Mouse (Mus musculus): ENCODE measurements around the gene Luzp2. TPM values are rescaled to one million over a fixed set of nuclear protein-coding genes. Genes with fewer than 3 reads are reported as not detected.

Gene Luzp2
- 2.9 and 3.3 TPM in 2 replicates for polyA plus RNA-seq (2015; fragmentation: Nextera tagmentation; extraction: Ambion mirVana)

DNA sequence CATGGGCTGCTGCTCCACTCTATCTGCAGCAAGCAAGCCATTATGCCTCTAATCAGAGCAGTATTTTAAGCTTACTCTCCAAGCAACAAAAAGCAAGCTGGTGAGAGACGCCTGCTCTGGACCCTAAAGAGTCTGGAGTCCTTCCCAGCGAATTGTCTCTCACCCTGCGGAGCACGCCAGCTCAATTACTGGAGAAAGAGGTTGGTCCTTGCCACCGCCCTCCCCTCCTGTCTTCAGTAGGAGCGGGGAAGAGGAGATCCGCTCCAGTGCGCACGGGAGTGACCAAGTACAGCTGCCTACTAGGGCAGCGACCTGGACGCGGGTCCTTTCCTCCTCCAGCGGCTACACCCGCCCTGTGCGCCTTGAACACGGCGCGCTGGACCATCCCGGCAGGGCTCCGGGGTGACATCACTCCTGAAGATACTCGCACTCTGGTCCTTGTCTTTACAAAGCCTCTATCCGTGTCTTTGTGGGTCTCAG, at the start of gene Luzp2:
TSS of gene Luzp2 (plus strand) at position 127 of the 480 bp plus-strand sequence.
- under 1% methylated on average over 22 of the region's 22 CpGs for WGBS
- Histone ChIP-seq H3K4me1 (0 out of 2 replicates have a peak, but pooled peaks cover 7% of the 10 kb centered on the region), H3K9me3 (no peaks in the 10 kb centered on the region), H3K4me3 (peak within 1 kb of the TSS; percentile 54), H3K27me3 (peaks cover 23% of the 10 kb centered on the region), H3K9ac (peak within 1 kb of the TSS; percentile 70), H3K27ac (0 out of 2 replicates have a peak within 1 kb of the TSS, but pooled peaks have one; percentile 13), H3K36me3 (no peaks in the 10 kb centered on the region), H3K4me2 (peak within 1 kb of the TSS; percentile 95)
- ATAC-seq (ENCODE audit: insufficient number of reproducible peaks, insufficient read depth, low FRiP score, low TSS enrichment, low read depth) = peak; percentile 26; the same call in 1 of the 2 replicates

DNA sequence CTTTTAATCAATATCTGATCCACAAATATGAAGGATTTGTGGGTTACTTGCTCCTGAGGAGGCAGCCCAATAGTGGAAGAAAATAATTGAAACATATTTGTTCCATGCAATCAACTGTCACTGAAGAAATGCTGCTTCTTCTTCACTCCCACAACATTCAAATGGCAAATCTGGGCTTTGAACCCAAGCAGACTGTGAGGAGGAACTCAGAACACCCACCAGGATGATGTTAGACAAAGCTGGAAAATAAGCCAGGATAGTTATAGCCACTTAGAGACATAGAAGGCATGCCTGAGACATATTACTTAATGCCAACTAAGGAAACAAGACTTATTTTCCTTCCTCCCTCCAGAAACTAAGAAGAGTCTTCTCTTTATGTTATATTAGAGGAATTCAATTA, 47.8 kb upstream of the Luzp2 start:
- no peak for ATAC-seq (ENCODE audit: insufficient number of reproducible peaks, insufficient read depth, low FRiP score, low TSS enrichment, low read depth)
- H3K4me3 ChIP-seq = no peak overlapping the region
- H3K4me2 ChIP-seq = no peak overlapping the region
- H3K36me3 ChIP-seq = no peaks in the 10 kb centered on the region
- H3K27me3 ChIP-seq = no peaks in the 10 kb centered on the region
- H3K9me3 ChIP-seq = no peaks in the 10 kb centered on the region
- no peak overlapping the region for H3K27ac ChIP-seq
- H3K9ac ChIP-seq = no peak overlapping the region
- H3K4me1 ChIP-seq = no peaks in the 10 kb centered on the region

DNA sequence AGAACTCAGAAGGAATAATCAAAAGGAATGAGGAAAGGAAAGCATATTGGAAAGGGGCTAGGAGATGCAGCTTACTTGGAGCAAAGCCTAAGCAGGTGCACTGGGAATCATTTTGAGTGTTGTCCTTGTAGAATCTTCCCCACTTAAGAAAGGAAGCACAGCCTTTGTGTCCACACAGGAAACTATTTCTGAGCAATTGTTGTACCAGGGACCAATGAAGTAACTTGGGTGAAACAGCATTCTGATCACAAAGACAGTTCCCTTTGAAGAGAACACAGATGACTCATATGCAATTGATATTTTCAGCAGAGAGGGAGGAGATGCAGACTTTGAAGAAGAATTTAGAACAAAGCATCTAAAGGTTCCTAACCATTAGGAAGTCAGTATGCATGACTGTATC, 16.7 kb upstream of the Luzp2 start:
- Histone ChIP-seq H3K4me1 (no peaks in the 10 kb centered on the region), H3K9me3 (no peaks in the 10 kb centered on the region), H3K4me2 (no peak overlapping the region), H3K36me3 (no peaks in the 10 kb centered on the region), H3K27me3 (no peaks in the 10 kb centered on the region), H3K27ac (no peak overlapping the region), H3K4me3 (no peak overlapping the region), H3K9ac (no peak overlapping the region)
- no peak for ATAC-seq (ENCODE audit: insufficient number of reproducible peaks, insufficient read depth, low FRiP score, low TSS enrichment, low read depth)

DNA sequence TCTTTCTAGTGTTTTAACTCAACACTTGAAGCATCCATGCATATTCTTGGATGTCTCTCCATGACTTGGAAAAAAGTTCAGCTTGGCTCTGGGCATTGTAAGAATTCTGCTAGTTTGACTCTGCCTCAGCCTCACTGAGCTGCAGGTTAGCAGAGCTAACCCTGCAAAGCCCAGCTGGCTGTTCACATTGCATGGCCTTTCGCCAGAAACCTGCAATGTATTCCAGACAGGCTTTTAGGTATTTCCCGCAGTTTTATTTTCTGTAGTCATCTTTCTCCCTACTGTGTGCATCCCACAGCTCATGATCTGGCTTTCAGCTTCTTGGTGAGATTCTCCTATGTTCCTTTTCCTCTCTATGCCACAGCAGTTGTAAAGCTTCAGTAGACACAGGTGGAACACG, 6.5 kb upstream of the Luzp2 start:
- H3K9me3 ChIP-seq = no peaks in the 10 kb centered on the region
- no peaks in the 10 kb centered on the region for H3K36me3 ChIP-seq
- H3K27me3 ChIP-seq = no peaks in the 10 kb centered on the region
- no peak overlapping the region for H3K9ac ChIP-seq
- no peak overlapping the region for H3K27ac ChIP-seq
- WGBS = 81% methylated on average over 3 of the region's 3 CpGs
- H3K4me1 ChIP-seq = no peaks in the 10 kb centered on the region
- no peak overlapping the region for H3K4me3 ChIP-seq
- H3K4me2 ChIP-seq = no peak overlapping the region
- no peak for ATAC-seq (ENCODE audit: insufficient number of reproducible peaks, insufficient read depth, low FRiP score, low TSS enrichment, low read depth)

DNA sequence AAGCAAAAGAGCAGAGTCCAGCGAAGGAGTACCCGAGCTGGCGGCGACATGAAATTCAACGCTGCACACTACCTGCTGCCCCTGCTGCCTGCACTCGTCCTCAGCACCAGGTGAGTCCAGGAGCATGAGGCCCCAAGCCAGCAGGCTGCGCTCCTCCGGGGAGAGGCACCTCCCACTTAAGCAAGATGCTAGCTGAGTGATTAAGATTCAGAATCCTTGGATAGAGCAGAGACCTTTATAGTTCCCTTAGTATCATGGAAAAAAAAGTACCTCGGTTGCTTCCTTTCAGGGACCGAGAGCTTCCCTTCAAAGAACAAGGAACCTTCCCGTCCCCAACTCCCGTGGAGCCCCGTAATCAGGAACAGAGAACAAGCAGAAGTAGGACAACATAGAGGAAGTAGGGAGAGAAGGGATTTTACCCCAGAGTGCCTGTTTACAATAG, 634 bp downstream of the Luzp2 start:
- peak overlapping the region; percentile 95 for H3K4me2 ChIP-seq
- H3K9me3 ChIP-seq = no peaks in the 10 kb centered on the region
- H3K9ac ChIP-seq = peak overlapping the region; percentile 70
- H3K27ac ChIP-seq = 0 out of 2 replicates have a peak overlapping the region, but pooled peaks have one; percentile 13
- H3K4me1 ChIP-seq = 0 out of 2 replicates have a peak, but pooled peaks cover 7% of the 10 kb centered on the region
- under 1% methylated on average over 13 of the region's 13 CpGs for WGBS
- H3K4me3 ChIP-seq = peak overlapping the region; percentile 54
- no peaks in the 10 kb centered on the region for H3K36me3 ChIP-seq
- ATAC-seq (ENCODE audit: insufficient number of reproducible peaks, insufficient read depth, low FRiP score, low TSS enrichment, low read depth) = no peak
- H3K27me3 ChIP-seq = peaks cover 23% of the 10 kb centered on the region

DNA sequence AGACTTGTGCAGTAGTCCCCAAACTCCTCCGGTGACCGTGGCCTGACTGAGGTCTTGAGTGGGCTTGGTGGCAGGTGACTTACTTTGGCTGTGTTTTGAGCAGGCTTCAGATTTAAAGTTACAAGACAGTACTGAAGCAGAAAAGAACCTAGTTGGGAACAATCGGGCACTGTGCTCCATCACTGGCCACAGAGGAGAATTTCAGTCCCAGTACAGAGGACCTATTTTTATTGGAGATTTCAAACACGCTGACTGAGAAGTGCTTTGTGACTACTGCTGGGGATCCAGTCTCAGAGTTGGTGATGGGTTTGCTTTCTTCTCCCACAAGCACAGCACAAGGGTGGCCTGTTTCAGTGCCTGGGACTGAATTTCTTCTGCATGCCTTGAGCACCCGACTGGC, 1.1 kb downstream of the Luzp2 start:
- H3K27me3 ChIP-seq = peaks cover 23% of the 10 kb centered on the region
- 32% methylated on average over 5 of the region's 5 CpGs for WGBS
- H3K36me3 ChIP-seq = no peaks in the 10 kb centered on the region
- peak overlapping the region; percentile 95 for H3K4me2 ChIP-seq
- no peak for ATAC-seq (ENCODE audit: insufficient number of reproducible peaks, insufficient read depth, low FRiP score, low TSS enrichment, low read depth)
- peak overlapping the region; percentile 54 for H3K4me3 ChIP-seq
- no peak overlapping the region for H3K27ac ChIP-seq
- 0 out of 2 replicates have a peak, but pooled peaks cover 7% of the 10 kb centered on the region for H3K4me1 ChIP-seq
- H3K9ac ChIP-seq = no peak overlapping the region
- no peaks in the 10 kb centered on the region for H3K9me3 ChIP-seq

DNA sequence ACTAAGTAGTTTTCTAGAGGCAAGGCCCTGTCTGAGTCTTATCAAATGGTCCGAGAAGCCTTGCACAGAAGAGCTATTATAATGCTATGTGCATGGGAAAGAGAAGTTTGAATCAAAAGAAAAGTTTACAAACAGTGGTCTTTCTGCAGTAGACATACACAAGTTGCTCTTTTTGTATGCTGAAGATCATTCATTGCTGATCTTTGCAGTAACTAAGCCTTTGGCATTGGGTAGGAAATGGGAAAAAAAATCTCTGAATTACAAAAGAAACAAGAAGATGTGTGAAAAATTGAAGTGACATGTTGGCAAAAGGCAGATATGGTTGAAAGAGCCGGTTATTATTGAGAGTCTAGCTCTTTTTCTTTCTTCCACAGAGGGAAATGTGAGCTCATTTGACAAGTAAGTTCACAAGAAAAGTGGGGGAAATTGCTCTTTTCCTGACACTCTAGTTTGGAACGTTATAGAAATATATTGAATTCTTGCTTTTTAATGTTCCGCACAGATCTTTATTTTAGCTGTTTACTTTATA, 7.6 kb downstream of the Luzp2 start:
- Histone ChIP-seq H3K9ac (no peak overlapping the region), H3K27me3 (no peaks in the 10 kb centered on the region), H3K27ac (no peak overlapping the region), H3K4me3 (no peak overlapping the region), H3K4me1 (no peaks in the 10 kb centered on the region), H3K4me2 (no peak overlapping the region), H3K9me3 (no peaks in the 10 kb centered on the region), H3K36me3 (no peaks in the 10 kb centered on the region)
- no peak for ATAC-seq (ENCODE audit: insufficient number of reproducible peaks, insufficient read depth, low FRiP score, low TSS enrichment, low read depth)
- WGBS = 58% methylated on average over 4 of the region's 4 CpGs

DNA sequence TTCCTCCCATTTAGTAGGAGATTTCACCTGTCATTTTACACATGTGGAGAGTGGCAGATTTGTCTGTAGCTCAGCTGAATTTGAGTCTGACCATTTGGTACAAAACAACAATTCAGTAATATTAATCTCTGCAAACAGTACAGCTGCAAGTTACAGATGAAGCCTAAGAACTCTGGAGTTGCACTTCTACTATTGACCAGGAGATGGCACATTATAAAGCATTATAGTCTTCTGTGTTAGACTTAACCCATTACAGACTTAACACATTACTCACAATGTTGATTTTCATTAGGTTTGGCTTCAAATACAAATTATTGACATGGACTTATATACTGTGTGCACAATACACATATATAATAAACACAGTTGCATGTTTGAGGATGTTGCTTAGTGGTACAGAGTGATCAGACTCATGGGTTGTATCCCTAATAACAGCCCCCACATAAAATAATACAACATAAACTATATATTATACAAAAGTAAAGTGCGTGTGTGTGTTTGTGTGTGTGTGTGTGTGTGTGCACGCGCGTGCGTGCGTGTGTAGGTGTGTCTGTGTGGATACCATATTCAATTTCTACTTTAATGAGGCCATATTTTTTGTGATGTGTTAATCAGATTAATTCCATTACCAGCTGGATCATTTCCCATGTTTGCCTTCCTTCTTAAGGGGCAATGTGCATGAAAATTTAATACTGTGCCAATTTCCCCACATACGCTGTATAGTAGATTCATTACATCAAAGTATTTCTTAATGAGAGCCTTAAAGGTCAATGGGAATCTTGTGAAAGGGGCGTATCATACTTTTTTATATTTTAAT, 10.8 kb downstream of the Luzp2 start:
- H3K27me3 ChIP-seq = no peaks in the 10 kb centered on the region
- no peak overlapping the region for H3K9ac ChIP-seq
- no peaks in the 10 kb centered on the region for H3K9me3 ChIP-seq
- H3K36me3 ChIP-seq = no peaks in the 10 kb centered on the region
- H3K4me2 ChIP-seq = no peak overlapping the region
- 88% methylated on average over 8 of the region's 8 CpGs for WGBS
- no peak overlapping the region for H3K4me3 ChIP-seq
- H3K27ac ChIP-seq = no peak overlapping the region
- H3K4me1 ChIP-seq = no peaks in the 10 kb centered on the region
- no peak for ATAC-seq (ENCODE audit: insufficient number of reproducible peaks, insufficient read depth, low FRiP score, low TSS enrichment, low read depth)

DNA sequence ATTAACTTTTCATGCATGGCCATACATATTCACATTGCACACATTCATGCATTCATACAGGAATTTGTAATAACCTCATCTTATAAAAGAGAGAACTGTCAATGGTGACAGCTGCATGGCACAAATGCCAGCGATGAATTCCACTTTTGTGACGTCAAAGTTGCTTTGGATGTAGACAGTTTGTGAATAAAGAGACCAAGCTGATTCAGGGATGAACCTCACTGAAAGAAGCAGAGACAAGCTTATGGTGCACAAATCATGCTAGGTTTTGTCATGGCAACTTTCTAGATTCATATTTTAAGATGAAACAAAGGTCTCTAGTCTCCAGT, 11.4 kb downstream of the Luzp2 start:
- H3K27me3 ChIP-seq = no peaks in the 10 kb centered on the region
- no peaks in the 10 kb centered on the region for H3K36me3 ChIP-seq
- 85% methylated on average over 2 of the region's 2 CpGs for WGBS
- no peak overlapping the region for H3K4me2 ChIP-seq
- no peaks in the 10 kb centered on the region for H3K9me3 ChIP-seq
- H3K9ac ChIP-seq = no peak overlapping the region
- no peak overlapping the region for H3K4me3 ChIP-seq
- H3K4me1 ChIP-seq = no peaks in the 10 kb centered on the region
- H3K27ac ChIP-seq = no peak overlapping the region
- no peak for ATAC-seq (ENCODE audit: insufficient number of reproducible peaks, insufficient read depth, low FRiP score, low TSS enrichment, low read depth)

DNA sequence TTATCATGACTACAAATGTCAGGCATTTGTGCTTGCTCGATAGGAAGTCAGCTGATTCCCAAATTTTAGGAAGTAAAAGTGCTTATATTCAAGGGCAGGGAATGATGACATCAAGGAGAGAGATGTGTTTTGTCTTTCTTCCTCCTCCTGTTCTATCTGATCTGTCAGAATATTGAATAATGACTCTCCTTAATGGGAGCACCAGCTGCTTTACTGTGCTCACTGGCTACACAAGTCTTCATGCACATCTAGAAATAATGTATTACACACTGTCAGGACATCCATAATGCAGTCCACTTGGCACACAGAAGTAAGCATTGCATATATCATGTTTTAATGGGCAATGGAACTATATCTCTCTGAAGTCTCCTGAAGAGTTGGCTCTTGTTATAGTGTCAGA, 17.6 kb downstream of the Luzp2 start:
- Histone ChIP-seq H3K36me3 (no peaks in the 10 kb centered on the region), H3K27ac (no peak overlapping the region), H3K9ac (no peak overlapping the region), H3K9me3 (no peaks in the 10 kb centered on the region), H3K4me3 (no peak overlapping the region), H3K4me1 (no peaks in the 10 kb centered on the region), H3K4me2 (no peak overlapping the region), H3K27me3 (no peaks in the 10 kb centered on the region)
- 81% methylated on average over 1 of the region's 1 CpGs for WGBS
- no peak for ATAC-seq (ENCODE audit: insufficient number of reproducible peaks, insufficient read depth, low FRiP score, low TSS enrichment, low read depth)

DNA sequence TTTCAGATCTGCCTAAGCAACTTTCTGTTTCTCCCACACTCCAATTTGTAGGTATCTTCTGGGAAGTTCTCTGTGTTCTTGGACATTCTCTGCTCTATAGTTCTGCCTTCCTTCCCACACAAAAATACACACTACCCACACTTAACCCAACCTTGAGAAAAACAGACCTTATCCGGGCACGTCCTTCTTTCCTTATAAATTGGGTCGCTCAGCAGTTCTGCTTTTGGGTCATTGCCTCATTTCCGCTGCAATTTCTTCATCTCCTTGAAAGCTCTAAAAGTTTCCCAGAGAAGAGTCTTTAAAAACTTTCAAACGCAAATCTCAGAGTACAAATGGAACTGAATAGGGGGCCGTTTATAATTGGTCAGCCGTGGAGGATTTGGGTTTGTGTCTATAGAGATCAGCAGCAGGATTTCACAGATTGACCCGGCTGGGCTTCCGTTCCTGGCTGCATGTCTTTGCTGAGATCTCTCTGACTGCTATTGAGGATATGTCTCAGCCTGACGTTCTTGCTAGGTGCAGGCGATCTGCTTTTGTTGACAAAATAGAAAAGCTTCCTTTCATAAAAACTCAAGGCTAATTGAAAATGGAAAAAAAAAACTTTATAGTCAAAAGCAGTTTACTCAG, 26.0 kb downstream of the Luzp2 start:
- Histone ChIP-seq H3K4me3 (no peak overlapping the region), H3K4me2 (no peak overlapping the region), H3K4me1 (no peaks in the 10 kb centered on the region), H3K9me3 (no peaks in the 10 kb centered on the region), H3K36me3 (no peaks in the 10 kb centered on the region), H3K9ac (no peak overlapping the region), H3K27me3 (no peaks in the 10 kb centered on the region), H3K27ac (no peak overlapping the region)
- ATAC-seq (ENCODE audit: insufficient number of reproducible peaks, insufficient read depth, low FRiP score, low TSS enrichment, low read depth) = no peak
- WGBS = 74% methylated on average over 11 of the region's 11 CpGs

Data from embryonic facial prominence, embryonic 13.5 days (tissue).